Mouse (Mus musculus) C2C12 (cell line): ENCODE results near the gene Ssx2ip.

Experiments used
- CEBPB ChIP-seq: IDR thresholded peaks from one replicate; pipeline ENCODE4 v1.6.1; 2011; ENCODE audit warnings: low read depth, mild to moderate bottlenecking, control low read depth, moderate library complexity
- CTCF ChIP-seq: IDR thresholded peaks from one replicate; pipeline ENCODE4 v1.5.1; 2011; ENCODE audit not compliant: control insufficient read depth, insufficient read depth, insufficient read length
- MAX ChIP-seq: IDR thresholded peaks from one replicate; pipeline ENCODE4 v1.6.1; 2011; ENCODE audit warnings: mild to moderate bottlenecking, control low read depth
- MYOD1 ChIP-seq: IDR thresholded peaks from one replicate; pipeline ENCODE4 v1.6.1; 2011; ENCODE audit warnings: low read depth; ENCODE audit not compliant: control insufficient read depth, insufficient read length
- MYOG ChIP-seq: IDR thresholded peaks from one replicate; pipeline ENCODE4 v1.6.1; 2011; ENCODE audit not compliant: control insufficient read depth, insufficient read length; ENCODE audit errors: extremely low read depth

DNA sequence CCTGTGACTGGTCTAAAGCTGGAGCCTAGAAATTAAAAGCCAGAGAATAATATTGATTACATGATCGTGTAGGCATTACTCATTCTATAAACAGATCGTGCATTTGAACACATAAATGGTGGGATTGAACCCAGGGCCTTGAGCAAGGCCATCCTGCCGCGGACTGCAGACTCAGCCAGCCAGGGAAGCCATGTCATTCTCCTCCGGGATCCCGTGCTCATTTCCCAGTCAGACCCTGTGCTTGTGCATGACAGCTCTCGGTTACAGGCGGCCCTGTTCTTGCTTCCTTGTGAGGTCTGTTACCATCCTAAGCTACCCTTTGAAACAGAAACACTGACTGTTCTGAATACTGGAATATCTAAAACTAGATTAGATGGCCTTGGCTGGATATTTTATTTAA is 30.2 kb downstream of the Ssx2ip start:
- TF ChIP-seq CTCF, result no peak
- no peak for TF ChIP-seq MYOD1
- no peak for TF ChIP-seq CEBPB
- no peak for TF ChIP-seq MYOG
- TF ChIP-seq MAX, result no peak
